Mouse (Mus musculus) c-Kit-positive CD71-negative TER-119-negative erythroid progenitor cells, embryonic 14.5 days (primary cell): Measurements from ENCODE around the gene Phb.
A peak's percentile ranks its signal among the peaks of the same experiment; 100 is the strongest.

ENCODE experiments used
- DNase-seq: peaks from one replicate; pipeline ENCODE4 v3.0.0-alpha.2; 2013; ENCODE audit warnings: low read depth

The Phb gene

GRCm38 (mm10) chr11:95666529-95667149 is at the start of gene Phb:
Gene Phb, plus strand, starts transcription at chr11:95666957.
- DNase-seq = peak; percentile 96

DNA sequence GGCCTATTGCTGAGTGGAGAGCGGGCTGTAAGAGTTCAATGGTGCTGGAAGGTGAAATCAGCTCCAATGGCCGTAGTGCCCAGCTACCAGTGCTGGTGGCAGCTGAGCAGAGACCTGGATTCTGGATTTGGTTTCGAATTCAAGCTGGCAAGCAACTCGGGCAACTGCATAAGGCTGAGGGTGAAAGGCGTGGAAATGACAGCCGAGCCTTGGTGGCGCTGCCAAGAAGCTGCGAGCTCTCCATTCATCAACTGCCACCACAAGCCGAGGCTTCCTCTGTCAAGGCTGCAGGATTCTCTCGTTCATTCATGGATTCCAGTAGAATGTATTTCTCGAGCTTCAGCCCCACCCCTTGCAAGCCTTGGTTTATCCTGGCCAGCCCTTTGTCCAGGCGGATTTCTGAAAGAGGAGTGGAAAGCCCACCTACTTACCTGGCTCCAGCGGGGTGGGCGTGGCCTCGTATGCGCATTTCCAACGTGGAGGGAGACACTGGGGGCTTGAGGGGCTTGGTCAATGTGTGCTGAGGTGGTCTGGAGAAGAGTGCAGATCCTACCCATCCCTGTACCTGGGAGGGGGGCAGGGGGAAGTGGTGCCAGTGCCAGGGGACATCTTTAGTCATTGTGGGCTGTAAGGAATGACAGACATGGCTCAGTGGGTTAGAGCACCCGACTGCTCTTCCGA is 48.8 kb upstream of the Phb start:
- no peak for DNase-seq

- DNase-seq = no peak
These were observed 47.7 kb upstream of the Phb start for GRCm38 (mm10) chr11:95619081-95619480.

DNA sequence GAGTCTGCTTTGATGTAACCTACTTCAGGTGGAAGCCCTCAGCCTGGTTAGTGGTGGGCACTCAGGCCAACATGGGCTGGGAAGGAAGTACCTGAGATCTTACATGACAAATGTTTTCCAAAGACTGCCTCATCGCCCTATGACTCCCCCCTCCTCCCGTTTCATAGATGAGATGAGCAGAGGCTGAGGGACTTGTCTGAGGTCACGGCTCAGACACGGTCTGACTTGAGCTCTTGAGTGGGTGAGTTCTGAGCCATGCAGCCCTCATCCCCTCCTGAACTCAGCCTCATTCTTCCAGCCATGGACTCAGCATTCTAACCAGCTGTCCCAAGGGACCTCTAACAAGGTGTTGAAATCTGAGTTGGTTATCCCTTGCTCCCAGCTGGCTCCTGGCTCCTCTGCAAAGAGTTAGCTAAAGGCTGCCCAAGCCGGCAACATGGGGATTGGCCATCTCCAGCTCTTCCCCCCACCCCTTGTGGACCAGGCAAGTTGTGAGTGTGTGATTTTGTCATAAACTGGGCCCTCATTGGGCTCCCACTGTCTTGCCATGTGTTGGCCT is 46.8 kb upstream of the Phb start:
- no peak for DNase-seq

DNA sequence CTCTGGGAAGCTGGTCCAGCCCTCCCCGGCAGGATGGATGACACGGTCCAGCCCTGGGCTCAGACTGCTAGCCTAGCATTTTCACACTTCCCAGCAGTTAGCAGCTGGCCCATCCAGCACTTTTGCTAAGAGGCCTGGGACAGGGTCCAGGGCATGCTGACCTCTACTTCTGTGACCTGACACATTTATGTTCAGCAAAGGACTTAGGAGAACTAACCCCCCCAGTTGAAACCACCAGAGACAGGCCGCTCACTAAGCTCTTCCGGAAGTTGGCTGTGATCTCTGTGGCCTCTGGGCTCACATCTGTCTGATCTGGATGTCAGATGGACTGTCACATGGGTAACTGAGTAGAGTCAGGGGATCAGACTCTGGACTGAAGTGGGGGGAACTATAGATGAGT is 45.7 kb upstream of the Phb start:
- no peak for DNase-seq

- no peak for DNase-seq
These were observed 45.1 kb upstream of the Phb start for GRCm38 (mm10) chr11:95621541-95622130.

- no peak for DNase-seq
These were observed 44.3 kb upstream of the Phb start for GRCm38 (mm10) chr11:95622426-95622825.

- no peak for DNase-seq
These were observed 36.2 kb upstream of the Phb start for GRCm38 (mm10) chr11:95630558-95630957.

GRCm38 (mm10) chr11:95631301-95631700 is 35.5 kb upstream of the Phb start:
- DNase-seq = no peak

DNA sequence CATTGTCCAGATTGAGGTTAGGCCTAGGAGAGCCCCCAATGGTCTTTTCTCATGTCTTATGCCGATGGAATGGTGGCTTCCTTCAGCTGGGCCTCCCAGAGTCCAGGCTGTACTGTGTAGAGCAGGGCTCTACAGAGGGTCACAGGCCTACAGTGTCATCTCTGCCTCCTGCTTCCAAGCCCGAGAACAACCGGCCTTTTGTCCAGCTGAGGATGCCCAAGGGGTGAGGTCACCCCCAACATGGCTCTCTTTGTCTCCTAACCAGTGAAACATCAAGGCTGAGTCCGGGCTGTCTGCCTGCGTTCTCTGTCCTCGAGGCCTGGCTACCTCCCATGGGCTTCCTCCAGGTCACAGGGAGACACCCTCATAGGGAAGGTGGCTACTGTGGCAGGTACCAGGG is 34.3 kb upstream of the Phb start:
- no peak for DNase-seq

DNA sequence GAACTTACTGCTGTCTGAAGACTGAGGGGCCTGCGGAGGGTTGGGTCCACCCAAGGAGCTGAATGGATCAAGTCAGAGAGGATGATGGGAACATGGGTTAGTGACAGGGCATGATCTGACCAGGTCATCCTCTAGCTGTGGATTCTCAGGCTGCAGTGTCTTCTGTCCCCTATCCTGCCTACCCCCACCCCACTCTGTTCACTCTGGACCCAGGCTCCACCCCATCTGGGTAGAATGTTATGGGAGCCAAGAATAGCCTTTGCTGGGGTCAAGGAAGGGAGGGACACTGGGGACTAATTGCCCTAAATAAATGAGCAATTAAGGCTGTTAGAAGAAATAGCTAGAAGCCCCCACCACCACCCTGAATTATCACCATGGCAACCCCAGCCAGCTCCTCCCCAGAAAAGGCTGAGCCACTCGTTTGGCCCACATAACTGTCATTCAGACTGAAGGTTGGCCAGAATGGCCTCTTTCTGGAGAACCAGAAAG is 33.2 kb upstream of the Phb start:
- no peak for DNase-seq

- DNase-seq = no peak
These were observed 31.7 kb upstream of the Phb start for GRCm38 (mm10) chr11:95635030-95635429.

GRCm38 (mm10) chr11:95640751-95641150 is 26.0 kb upstream of the Phb start:
- no peak for DNase-seq

- no peak for DNase-seq
These were observed 24.1 kb upstream of the Phb start for GRCm38 (mm10) chr11:95642534-95643280.

GRCm38 (mm10) chr11:95643856-95644255 is 22.9 kb upstream of the Phb start:
- no peak for DNase-seq

GRCm38 (mm10) chr11:95644381-95644780 is 22.4 kb upstream of the Phb start:
- no peak for DNase-seq

GRCm38 (mm10) chr11:95645397-95646153 is 21.2 kb upstream of the Phb start:
- no peak for DNase-seq

- DNase-seq = no peak
These were observed 20.6 kb upstream of the Phb start for GRCm38 (mm10) chr11:95646154-95646490.

DNA sequence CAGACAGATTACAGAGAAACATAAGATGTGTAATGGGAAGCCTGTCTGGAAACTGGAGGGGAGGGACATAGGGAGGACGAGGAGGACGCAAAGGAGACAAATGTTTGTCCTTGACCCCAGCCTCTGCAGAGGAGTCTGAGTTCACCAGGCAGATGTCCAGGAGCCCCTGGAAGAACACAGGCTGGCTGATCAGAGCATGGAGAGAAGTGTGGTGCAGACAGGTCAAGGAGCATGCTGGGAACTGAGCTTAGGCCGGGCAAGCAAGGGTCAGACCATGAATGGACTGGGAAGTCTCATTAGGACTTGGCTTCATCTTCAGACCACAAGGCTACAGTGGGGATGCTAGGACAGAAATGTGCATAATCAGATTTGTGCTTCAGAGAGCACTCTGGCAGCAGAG is 19.0 kb upstream of the Phb start:
- DNase-seq = no peak

DNA sequence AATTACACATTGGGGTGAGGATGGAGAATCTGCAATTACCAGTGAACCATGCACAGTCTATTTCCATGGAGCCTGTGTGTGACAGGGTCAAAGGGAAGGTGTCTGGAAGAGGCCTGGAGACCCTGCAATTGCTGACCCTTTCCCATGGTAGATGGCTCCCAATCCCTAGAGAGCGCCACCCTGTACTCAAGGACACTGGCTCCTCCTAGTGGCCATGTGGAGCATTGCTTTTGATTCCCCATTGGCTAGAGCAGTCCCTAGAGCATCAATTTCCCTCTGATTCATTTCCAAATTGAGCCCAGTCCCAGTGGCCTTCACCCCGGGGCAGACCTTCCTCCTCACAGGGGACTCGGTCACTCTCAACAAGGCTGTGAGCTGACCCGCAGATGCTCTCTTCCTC is 17.9 kb upstream of the Phb start:
- DNase-seq = peak; percentile 67

DNA sequence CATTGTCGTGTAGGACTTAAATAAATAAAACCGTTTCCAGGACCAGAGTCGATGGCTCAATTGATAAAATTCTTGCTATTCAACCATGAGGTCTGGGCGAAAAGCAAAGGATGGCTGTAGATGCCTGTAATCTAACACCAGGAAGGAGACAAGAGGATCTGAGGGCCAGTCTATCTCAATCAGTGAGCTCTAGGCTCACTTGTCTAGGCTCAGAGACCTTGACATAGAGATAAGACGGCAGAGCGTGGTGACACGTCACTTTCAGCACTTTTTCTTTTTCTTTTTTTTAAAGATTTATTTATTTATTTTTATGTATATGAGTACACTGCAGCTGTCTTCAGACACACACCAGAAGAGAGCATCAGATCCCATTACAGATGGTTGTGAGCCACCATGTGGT is 17.2 kb upstream of the Phb start:
- DNase-seq = no peak

DNA sequence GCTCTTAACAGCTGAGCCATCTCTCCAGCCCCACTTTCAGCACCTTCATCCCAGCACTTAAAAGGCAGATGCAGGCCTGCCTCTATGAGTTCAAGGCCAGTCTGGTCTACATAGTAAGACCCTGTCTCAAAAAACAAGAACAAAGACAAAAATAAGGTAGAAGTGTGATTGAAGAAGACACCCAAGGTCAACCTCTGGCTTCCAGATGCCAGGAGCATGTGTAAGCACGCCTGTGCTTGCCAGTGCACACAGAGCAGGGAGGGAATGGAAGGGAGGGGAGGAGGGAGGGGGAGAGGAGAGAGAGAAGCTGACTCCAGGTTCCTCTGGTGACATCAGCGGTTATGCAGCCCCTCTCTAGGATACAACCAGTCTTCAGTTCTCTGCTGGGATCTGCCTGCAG is 16.8 kb upstream of the Phb start:
- DNase-seq = no peak
